Mouse (Mus musculus) forelimb bud, embryonic 11.5 days (tissue): ENCODE data around the gene Atp6v0a1.

Source experiments
- DNase-seq: peaks from one replicate; pipeline ENCODE4 v3.0.0-alpha.2; 2012; ENCODE audit warnings: low read depth, low spot score

Atp6v0a1 gene

DNA sequence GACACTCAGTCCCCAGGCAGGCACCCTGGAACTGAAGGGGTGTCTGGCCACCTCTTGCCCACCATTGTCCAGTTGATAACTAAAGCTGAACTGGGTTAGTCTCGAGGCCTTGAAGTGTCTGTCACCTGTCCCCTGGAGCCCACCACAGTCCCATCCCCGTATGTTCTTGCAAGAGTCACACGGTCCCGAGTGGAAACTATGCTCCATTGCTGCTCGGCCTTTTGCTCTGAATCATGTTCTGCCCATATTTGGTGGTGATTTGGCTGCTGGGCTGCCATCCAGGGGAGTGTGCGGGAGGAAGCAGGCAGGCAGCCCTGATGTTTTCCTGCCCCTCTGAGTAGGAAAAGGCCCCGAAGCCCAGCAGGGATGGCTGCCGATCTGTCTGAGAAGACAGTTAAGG, 50.9 kb downstream of the Atp6v0a1 start:
- DNase-seq: no peak

DNA sequence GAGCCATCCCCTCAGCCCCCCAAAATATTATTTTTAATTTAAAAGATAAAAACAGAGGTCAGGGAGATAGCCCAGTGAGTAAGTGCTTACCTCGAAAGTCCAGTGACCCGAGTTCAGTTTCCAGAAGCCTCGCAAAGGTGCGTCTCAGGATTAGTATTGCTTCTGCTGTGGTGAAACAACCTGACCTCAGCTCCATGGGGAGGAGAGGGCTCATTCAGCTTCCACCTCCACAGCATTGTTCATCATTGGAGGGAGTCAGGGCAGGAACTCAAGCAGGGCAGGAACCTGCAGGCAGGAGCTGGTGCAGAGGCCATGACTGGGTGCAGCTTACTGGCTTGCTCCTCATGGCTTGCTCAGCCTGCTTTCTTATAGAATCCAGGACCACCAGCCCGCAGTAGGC, 51.8 kb downstream of the Atp6v0a1 start:
- no peak for DNase-seq

DNA sequence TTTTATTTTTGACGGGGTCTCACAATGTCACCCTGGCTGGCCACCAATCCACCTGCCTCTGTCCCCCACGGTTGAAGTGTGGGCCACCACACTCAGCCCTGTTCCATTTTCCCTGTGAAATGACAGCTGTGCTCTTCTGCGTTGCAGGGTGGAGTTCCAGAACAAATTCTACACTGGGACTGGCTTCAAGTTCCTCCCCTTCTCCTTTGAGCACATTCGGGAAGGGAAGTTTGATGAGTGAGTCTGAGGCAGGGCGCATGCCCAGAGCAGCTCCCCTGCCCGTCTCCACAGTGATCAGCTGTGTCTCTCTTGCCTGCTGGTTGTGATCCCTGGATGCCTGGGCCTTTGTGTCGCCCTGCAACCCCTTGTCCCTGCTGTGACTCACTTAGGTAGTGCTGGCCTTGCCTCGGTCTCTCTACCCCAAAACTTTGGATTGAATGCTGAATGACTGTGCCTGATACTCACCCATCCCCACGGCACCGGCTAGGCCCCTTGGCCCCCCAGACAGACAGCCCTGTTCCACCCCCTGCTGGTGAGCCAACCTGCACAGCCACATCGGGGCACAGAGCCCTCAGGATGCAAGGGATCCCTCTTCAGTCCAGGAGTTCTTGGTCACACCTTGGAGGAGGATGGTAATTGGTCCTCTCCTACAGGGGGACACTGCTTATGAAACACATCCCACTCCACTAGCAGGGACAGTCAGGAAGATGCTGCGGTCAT, 53.1 kb downstream of the Atp6v0a1 start:
- DNase-seq: no peak

DNA sequence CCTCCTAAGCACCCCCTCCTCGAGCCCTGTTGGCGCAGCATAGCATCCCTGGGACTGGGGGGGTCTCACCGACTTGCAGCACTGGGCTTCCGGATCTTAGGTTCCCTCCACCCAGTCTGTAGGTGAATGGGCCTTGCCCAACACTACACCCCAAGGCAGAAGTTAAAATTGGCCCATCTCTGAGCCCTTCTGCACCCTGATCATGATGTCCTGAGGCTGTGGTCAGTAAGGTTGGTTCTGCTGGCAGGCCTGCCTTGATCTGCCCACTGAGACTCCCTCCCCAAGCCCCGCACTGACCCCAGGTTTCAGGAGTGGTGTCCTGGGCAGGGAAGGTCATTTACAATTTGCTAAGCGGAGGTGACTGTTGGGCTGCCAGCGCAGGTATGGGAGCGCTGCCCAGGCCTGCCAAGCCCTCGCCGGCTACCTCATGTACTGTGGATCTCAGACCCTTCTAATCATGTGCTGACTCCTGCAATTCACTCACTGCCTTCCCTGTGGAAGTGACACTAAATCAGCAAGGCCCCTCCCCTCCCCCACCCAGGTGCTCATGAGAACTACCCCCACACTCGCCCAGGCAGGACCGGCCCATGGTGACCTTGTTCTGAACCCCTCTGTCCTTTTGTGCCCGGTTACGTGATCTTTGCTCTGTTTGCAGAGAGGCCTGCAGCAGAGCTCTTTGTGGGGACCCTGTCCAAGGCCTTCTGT, 53.9 kb downstream of the Atp6v0a1 start:
- DNase-seq: no peak

DNA sequence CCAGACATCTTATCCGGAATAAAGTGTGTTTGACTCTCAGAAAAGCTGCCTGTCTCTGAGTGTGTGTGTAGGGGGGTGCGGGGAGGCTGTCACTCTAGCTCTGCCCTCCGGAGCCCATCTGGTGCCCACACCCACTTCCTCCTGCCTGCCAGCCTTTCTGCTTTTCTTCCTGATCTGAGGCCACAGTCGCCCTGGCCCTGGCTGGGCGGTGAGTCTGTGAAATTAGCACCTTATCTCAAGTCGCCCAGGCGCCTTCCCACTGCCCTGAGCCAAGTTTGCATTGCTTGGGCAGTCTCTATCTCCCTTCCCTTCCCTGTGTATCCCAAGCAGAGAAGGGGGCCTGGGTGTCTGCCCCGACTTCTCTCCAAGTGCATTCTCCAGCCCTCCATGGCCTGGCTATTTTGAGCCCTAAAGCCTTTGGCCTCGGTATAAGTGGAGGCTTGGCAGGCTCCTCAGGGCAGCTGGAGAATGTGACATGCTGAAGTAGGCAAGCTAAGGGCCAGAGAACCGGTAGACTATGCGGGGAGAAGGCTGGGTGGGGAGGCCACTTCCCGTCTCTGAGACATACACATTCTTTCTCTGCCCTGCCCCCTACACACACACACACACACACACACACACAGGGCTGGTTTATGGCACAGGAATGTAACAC, 54.5 kb downstream of the Atp6v0a1 start:
- DNase-seq: no peak

DNA sequence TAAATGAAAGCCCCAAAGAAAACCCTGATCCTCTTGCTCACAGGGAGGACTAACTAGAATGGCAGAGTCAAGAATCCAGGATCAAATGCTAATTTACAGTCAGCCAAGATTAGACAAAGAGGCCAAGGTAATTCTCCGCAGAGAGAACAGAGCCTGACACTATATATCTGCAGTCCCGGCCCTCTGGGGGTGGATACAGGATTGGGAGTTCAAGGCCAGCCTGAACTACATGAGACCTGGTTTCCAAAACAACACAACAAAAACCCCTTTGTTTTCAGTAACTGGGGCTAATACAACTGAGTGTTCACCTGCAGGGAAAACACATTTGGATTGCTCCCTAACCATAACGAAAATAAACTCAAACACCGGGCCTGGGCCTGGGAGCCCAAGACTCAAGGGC, 55.2 kb downstream of the Atp6v0a1 start:
- no peak for DNase-seq

DNA sequence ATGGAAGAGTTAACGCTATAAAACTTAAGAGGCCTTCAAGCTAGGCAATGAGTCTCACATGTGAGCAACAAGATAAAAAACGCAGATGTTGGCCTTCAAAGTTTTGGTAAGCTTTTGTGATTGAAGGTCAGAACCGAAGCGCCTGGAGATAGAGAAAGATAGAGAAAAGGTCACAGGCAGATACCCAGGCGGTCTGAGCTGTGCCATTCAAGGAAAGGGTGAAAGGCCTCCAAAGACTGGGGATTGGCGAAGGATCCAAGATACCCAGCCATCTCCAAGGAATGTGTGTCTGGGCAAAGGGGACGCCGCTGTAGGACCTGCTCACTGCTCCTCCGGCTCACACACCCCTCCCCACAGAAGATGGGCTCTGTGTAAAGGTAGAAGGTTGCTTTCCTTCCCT, 55.8 kb downstream of the Atp6v0a1 start:
- DNase-seq: no peak

DNA sequence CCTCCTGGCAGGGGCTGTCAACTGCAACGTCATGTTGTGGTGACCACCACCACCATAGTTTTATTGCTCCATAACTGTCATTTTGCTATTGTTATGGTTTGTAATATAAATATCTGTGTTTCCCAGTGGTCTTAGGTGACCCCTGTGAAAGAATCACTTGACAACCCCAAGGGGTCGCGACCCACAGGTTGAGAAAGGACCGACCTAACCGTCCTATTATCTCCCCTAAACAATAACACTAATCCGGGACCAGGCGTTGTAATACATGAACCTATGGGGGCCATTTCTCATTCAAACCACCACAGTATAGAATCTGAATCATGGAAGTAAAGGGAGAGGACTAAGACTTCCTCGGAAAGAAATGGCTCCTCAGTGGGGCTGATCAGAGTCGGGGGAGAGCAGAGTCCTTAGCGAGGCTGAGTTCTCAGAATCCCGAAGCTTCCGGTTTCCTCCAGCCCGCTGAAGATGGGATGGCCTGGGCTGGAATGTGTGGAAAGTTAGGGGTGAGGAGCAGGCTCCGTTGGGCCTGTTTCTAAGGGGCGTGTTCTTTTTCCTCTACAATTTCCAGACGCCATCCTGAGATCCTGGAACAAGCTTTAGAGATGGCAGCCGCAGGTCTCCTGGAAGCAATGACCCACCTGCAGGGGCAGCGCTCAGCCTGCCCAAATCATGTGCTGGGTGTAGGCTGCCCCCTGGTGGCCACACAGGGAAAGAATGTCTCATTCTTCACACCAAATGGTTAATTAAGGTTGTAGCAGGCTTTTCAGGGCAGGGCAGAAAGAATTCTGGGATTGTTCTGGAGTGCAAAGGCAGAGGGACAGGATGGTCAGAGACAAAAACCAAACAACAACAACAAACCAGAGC, 57.5 kb downstream of the Atp6v0a1 start:
- DNase-seq: peak; percentile 88

DNA sequence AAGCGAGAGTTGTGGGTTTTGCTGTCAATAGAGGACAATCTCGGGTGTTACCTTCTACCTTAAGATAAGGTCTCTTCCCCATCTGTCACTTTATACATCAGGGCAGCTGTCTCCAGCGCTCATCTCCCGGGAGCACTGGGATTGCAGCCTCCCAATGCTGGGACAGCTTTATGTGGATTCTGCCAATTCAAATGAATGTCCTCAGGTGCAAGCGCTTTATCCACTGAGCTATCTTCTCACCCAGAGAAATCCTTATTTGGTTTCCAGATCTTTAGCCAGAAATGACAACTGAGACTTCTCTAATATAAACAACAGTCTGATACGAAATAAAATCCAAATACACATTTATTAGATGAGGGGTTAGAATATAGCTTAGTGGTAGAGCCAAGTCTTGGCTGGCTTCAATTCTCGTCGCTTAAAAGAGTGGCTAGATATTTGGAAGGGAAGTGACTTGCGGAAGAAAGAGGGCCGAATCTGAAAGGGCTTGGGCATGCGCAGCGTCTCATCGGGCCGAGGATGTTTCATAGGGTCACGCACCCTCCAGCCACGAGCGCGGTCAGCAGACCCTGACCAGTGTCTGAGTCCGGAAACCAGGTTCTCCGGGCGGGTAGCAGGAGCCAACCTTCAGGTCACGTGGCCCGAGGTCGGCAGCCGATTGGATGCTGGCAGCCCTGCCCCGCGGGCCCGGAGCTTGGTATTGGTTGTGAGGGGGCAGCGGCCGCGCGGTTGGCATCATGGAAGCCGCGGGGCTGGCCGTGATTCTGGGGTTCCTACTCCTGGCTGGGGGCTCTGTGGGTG, 60.3 kb downstream of the Atp6v0a1 start, which contains the start of gene Naglu:
Gene Naglu, plus strand, starts transcription at position 622 of the 798 bp plus-strand sequence.
- peak; percentile 76 for DNase-seq

DNA sequence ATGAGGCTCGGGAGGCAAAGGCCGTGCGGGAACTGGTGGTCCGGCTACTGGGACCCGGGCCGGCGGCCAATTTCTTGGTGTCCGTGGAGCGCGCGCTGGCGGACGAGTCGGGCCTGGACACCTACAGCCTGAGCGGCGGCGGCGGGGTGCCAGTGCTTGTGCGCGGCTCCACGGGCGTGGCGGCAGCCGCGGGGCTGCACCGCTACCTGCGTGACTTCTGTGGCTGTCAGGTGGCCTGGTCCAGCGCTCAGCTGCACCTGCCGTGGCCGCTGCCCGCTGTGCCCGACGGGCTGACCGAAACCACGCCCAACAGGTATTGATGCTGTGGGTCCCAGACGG, 60.9 kb downstream of the Atp6v0a1 start:
- no peak for DNase-seq

DNA sequence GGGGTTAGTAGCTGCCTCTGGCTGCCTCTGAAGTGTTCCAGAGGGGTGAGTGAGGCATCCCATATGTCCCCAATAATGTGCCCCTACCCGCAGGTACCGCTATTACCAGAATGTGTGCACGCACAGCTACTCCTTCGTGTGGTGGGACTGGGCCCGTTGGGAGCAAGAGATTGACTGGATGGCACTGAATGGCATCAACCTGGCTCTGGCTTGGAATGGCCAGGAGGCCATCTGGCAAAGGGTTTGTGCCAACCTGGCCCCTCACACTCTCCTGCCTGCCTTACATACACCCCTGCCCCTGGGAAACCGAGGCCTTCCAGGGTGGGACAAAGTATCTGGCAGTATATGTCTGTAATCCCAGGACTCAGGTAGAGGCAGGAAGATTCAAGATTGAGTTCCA, 61.7 kb downstream of the Atp6v0a1 start:
- no peak for DNase-seq

DNA sequence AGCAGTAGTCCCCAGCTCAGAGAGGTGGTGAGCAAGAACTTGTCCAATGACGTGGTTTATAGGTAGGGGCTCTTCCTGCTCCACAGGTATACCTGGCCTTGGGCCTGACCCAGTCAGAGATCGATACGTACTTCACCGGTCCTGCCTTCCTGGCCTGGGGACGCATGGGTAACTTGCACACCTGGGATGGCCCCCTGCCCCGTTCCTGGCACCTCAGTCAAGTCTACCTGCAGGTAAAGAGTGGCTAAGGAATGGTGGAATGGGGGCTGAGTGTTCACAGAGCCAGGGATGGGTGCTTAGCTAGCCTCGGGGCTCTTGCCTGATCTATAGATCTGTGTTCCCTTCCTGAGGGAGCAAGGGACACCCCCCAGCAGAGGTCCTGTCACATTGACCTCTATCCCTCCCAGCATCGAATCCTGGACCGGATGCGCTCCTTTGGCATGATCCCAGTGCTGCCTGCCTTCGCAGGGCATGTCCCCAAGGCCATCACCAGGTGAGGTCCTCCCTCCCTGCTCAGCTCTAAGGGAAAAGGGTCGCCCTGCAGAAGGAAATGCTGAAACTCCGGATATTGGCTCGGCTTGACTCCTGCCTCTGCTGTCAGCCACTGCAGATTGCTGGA, 62.7 kb downstream of the Atp6v0a1 start:
- DNase-seq: no peak

DNA sequence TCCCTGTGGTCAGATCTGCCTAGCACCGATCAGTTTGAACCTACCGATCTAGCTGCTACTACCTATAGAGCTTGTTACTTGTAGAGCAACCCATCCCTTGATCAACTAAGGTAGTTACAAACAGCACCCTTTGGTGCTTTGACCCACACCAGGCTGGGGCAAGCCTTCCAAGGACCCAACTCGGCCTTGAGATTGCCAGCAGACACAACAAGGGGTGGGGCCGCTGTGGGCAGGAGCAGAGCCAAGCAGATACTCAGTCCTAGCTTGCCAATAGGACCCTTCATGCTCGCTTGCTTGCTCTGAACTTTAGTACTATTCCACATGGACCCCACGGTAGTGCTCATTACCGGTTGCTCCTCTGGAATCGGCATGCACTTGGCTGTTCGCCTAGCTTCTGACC, 68.9 kb downstream of the Atp6v0a1 start, which contains the start of gene Hsd17b1:
Gene Hsd17b1, plus strand, starts transcription at position 291 of the 400 bp plus-strand sequence.
- DNase-seq: no peak

DNA sequence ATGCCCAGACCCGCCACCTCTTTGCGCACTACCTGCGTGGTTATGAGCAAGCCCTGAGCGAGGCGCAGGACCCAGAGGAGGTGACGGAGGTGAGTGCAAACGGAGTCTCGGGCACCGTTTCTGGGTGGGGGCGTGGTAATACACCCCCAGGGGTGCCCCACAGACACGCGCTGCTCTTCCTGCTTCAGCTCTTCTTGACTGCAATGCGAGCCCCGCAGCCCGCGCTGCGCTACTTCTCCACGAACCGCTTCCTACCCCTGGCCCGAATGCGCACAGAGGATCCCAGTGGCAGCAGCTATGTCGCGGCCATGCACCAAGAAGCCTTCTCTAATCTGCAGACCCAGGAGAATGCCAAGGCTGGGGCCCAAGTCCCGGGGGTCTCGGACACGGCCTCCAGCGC, 70.5 kb downstream of the Atp6v0a1 start:
- DNase-seq: no peak

DNA sequence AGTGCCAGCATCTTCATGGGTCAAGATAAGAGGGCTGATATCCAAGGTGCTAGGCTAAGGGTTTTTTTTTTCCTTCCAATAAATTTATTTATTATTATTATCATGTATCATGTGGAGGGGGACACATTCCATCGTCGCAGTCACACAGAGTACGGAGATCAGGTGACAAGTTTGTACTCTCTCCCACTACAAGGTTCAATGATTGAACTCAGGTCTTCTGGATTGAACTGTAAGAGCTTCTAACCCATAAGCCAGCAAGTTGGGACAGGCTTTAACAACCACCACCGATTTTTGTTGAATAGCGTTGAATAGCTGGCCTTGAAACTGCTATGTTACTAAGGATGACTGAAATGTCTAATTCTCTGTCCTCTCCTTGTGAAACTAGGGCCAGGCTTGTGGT, 71.2 kb downstream of the Atp6v0a1 start:
- DNase-seq: no peak

DNA sequence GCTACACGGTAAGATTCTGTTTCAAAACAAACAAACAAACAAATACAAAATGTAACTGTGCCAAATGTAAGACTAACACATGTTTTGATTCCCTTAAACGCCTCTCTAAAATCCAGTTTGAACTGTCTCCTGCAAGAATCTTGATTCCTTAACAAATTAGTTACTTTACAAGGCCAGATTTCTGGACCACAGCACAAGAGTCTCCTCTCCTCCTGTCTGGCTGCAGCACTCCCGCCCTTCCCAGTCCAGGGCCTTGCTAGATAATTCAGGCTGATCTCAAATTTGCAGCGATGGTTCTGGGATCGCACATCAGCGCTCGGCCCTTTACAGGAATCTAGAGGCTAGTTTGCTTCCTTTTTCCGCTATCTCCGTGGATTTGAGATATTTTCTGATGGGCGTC, 72.4 kb downstream of the Atp6v0a1 start:
- DNase-seq: no peak

DNA sequence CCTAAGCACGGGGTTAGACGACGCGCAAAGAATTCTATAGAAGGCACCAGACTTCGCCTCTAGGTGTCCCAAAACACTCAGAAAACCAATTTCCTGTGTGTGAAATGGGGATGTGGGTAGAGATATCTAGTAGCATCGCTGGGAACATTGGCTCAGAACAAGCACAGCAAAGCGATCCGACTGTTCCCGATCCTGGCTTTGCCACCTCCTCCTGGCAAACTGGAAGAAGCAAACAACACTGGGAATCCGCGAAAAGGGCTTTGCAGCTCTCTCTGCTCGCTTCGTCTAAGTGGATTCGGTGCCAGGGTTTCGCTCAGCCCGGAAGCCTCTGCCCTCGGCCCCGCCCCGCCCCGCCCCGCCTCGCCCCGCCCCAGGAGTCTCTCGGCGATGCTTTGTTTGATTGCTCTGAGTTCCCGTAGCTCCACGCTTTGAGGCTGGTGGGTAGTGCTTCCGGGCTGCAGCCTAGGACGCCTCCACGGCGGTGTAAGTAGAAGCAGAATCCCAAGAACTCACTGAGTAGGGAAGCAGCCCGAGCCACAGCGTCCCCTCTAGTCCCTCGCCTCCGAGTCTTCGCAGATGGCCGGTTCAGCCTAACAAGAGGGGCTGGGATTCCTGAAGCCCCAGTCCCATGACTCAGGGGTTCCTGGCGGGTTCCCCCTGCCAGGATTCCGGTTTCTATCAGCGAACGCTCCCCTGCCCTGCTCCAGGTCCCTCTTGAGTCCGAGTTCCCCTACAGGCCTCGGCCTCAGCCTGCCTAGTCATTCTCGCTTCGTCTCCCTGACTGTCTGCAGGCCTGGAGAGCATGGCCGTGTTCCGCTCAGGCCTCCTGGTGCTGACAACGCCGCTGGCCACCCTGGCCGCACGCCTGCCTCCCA, 73.2 kb downstream of the Atp6v0a1 start, which contains the start of gene Coasy:
Gene Coasy, plus strand, starts transcription at position 358 of the 875 bp plus-strand sequence.
- peak; percentile 89 for DNase-seq

DNA sequence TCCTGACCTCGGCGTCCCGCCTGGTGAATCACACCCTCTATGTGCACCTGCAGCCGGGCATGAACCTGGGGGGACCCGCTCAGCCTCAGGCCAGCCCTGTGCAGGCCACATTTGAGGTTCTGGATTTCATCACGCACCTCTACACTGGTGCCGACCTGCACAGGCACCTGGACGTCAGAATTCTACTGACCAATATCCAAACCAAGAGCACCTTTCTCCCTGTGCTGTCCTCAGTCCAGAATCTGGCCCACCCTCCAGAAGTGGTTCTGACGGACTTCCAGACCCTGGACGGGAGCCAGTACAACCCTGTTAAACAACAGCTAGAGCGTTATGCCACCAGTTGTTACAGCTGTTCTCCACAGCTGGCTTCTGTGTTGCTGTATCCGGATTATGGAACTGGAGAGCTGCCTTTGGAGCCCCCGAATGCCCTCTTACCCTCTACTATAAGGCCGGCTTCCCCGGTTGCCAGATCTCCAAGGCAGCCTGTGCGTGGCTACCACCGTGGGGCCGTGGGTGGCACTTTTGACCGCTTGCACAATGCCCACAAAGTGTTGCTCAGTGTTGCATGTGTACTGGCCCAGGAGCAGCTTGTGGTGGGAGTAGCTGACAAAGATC, 73.9 kb downstream of the Atp6v0a1 start:
- DNase-seq: no peak

DNA sequence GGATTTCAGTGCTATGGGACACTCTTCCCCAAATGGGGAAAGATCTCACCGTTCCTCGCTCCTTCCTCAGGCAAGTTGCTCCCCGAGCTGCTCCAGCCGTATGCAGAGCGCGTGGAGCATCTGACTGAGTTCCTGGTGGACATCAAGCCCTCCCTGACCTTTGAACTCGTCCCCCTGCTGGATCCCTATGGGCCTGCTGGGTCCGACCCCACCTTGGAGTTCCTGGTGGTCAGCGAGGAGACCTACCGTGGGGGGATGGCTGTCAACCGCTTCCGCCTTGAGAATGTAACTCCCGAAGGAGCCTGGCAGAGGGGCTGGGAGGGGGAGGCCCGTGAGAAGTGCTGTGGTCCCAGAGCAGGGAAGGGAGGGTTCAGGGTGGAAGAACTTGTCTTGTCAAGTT, 75.0 kb downstream of the Atp6v0a1 start:
- DNase-seq: no peak
